Mouse (Mus musculus) heart, adult 8-10 months (tissue): Measurements from ENCODE around the gene Krt2. TPM values are rescaled to one million over a fixed set of nuclear protein-coding genes. Genes with fewer than 3 reads are reported as not detected.

Experiments
- DNase-seq: peaks from one replicate; pipeline ENCODE4 v3.0.0; 2022; ENCODE audit warnings: low spot score
- total RNA-seq, 4 experiments: library from RNA; stranded (reverse); gene quantifications; 2 replicates each; pipeline ENCODE4 v1.2.4; 2022

The Krt2 gene
- total RNA-seq, 4 experiments from 2014 or later, result not detected

DNA sequence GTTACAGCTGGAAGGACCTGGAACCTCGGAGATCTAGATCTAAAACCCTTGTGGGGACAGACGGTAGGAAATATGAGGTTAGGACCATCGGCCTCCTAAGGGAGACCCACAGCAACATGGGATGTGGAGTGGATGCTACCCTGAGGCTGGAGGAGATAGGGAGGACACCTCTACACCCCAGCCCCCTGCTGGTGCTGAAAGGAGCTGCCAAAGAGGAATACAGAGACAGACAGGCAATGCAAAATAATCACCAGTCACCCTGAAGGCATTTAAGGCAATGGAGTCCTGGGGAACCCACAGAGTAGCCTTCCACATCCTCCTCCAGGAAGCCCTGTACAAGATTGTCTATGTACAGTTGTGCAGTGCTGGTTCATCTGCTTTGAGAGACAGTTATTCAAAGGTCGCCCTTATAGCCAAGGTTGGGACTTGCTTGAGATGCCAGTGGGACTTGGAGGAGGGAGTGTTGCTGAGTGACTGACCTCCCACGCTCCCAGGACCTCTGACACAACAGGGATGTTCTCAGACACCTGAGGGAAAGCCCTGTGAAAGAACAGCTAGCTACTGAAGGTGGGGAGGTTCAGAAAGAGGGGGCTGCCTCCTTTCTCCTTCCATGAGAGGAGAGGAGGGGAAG is 45.8 kb downstream of the Krt2 start:
- DNase-seq, result no peak

DNA sequence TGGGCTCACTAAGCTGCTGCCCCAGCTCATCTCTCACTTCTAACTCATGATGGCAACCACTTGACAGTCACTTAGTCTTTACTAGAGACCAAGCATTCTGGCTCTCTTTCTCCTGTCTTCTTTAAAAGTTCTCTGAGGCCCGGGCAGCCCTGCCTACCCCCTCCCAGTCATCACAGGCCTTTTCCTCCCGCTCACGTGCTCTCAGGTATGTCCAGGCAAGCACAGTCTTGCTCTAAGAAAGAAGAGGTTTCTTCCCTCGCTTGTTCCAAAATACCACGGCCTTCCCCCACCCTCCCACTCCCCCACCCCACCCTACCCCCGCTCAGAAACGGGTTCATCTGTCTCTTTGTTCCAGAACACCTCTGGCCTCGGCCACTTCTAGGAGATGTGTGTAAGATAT is 47.7 kb downstream of the Krt2 start:
- DNase-seq, result no peak

Other genes with a start within 250 kb of the Krt2 start
- gene Krt75, start 244.3 kb downstream of the Krt2 start, total RNA-seq, result not detected
- not detected for gene Gm5414, start 190.0 kb downstream of the Krt2 start, total RNA-seq
- not detected for gene Gm5478, start 170.8 kb downstream of the Krt2 start, total RNA-seq
- not detected for gene Krt6b, start 137.9 kb downstream of the Krt2 start, total RNA-seq
- gene Krt6a, start 123.9 kb downstream of the Krt2 start, total RNA-seq, result not detected
- gene Krt5, start 105.3 kb downstream of the Krt2 start, total RNA-seq, result under 1 TPM in 1 of 4 experiments, not detected in 3; 0.40 TPM
- gene Krt71, start 75.1 kb downstream of the Krt2 start, total RNA-seq, result not detected
- gene Krt72, start 31.7 kb downstream of the Krt2 start, total RNA-seq, result not detected
- not detected for gene Krt73, start 15.8 kb downstream of the Krt2 start, total RNA-seq
- gene Krt1, start 32.6 kb upstream of the Krt2 start, total RNA-seq, result not detected
- gene Krt77, start 51.5 kb upstream of the Krt2 start, total RNA-seq, result not detected
- gene Krt76, start 74.8 kb upstream of the Krt2 start, total RNA-seq, result not detected
- not detected for gene Krt4, start 106.6 kb upstream of the Krt2 start, total RNA-seq
- not detected for gene Krt79, start 122.2 kb upstream of the Krt2 start, total RNA-seq
- gene Krt78, start 136.1 kb upstream of the Krt2 start, total RNA-seq, result under 1 TPM in 1 of 4 experiments, not detected in 3; 0.06 TPM
- 1 to 10 TPM in 3 of 4 experiments, under 1 TPM in 1; 0.92 to 3.0 (median 1.5) TPM for gene Krt8, start 186.3 kb upstream of the Krt2 start, total RNA-seq
- gene Krt18, start 210.0 kb upstream of the Krt2 start, total RNA-seq, result 1 to 10 TPM; 1.9 to 3.9 (median 2.5) TPM